Mouse (Mus musculus): ENCODE results near the gene Dnajc5. TPM values are rescaled to one million over a fixed set of nuclear protein-coding genes. Genes with fewer than 3 reads are reported as not detected.

Dnajc5 gene
- polyA plus RNA-seq, 1 experiment, result 218 TPM

DNA sequence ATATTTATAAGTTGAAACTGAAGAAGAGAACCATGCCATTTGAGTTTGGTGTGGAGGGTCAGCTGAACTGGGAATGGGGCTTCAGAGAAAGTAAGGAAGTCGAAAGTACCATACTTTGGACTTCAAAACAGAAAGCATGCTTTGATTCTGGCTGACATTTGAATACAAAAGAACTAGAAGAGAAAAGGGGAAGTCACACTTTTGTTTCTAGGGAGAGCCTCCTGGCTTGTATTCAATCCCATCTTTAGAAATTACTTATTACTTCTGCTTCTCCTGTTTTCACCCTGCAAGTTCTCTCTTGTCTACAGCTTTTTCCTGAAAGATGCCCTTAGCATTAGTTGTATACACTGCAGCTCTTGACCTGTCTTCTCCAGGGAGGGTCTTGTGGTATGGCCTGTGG, 27.9 kb downstream of the Dnajc5 start:
- no peaks in the 10 kb centered on the region for H3K27me3 ChIP-seq (ENCODE audit: control insufficient read depth, insufficient read depth, low read length)
- H3K4me1 ChIP-seq (ENCODE audit: control insufficient read depth, insufficient read depth, low read length), result no peaks in the 10 kb centered on the region; the same call in none of the 2 replicates
- DNase-seq, result no peak
- no peak overlapping the region for H3K4me3 ChIP-seq (replicated peaks; ENCODE audit: insufficient read depth, low read depth, low read length)
- WGBS, result 73% methylated on average over 1 of the region's 1 CpGs
- H3K27ac ChIP-seq (ENCODE audit: insufficient read depth, low read length), result no peak overlapping the region
- no peak for TF ChIP-seq CTCF (IDR thresholded peaks at IDR 0.05; ENCODE audit: borderline replicate concordance, insufficient read depth, low read depth, low read length)
- TF ChIP-seq POLR2A (IDR thresholded peaks at IDR 0.05; ENCODE audit: borderline replicate concordance, insufficient read depth, low read length), result no peak

DNA sequence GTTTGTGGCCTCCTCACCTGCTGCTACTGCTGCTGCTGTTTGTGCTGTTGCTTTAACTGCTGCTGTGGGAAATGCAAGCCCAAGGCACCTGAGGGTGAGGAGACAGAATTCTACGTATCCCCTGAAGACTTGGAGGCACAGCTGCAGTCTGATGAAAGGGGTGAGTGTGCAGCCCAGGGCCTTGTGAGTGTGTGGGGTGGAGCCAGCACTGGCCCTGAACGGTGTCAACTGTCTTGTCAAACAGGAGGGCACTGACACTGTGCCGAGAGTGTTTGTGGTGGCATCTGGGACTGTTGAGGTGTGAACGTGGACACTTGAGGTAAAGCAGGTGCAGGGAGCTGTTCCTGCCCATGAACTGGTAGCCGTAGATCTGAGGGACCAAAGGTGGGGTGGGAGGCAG, 28.4 kb downstream of the Dnajc5 start:
- H3K27ac ChIP-seq (ENCODE audit: insufficient read depth, low read length), result no peak overlapping the region
- TF ChIP-seq CTCF (IDR thresholded peaks at IDR 0.05; ENCODE audit: borderline replicate concordance, insufficient read depth, low read depth, low read length), result no peak
- TF ChIP-seq POLR2A (IDR thresholded peaks at IDR 0.05; ENCODE audit: borderline replicate concordance, insufficient read depth, low read length), result no peak
- H3K4me1 ChIP-seq (ENCODE audit: control insufficient read depth, insufficient read depth, low read length), result no peaks in the 10 kb centered on the region; the same call in none of the 2 replicates
- no peak overlapping the region for H3K4me3 ChIP-seq (replicated peaks; ENCODE audit: insufficient read depth, low read depth, low read length)
- no peaks in the 10 kb centered on the region for H3K27me3 ChIP-seq (ENCODE audit: control insufficient read depth, insufficient read depth, low read length)
- 81% methylated on average over 5 of the region's 5 CpGs for WGBS
- DNase-seq, result no peak

DNA sequence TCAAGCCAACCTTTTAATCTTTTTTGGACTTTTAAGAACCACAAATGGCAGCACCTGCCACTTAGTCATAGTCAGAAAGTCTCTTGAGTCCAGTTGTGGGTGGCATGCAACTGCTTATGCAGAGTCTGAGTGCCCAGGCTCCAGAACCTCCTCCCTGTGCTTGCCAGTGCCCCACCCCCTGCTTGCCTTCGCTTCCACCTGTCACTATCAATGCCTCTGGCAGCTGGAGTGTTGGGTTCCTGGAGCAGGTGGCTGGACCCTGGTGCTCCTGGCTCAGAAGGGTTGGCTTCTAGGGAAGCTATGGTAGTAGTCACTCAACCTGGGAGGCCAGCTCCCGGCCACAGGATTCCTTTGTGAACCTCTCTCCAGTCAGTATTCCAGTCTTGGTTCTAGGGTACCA, 29.9 kb downstream of the Dnajc5 start:
- Histone ChIP-seq H3K27ac (ENCODE audit: insufficient read depth, low read length) (no peak overlapping the region), H3K27me3 (ENCODE audit: control insufficient read depth, insufficient read depth, low read length) (no peaks in the 10 kb centered on the region), H3K4me3 (replicated peaks; ENCODE audit: insufficient read depth, low read depth, low read length) (no peak overlapping the region), H3K4me1 (ENCODE audit: control insufficient read depth, insufficient read depth, low read length) (peaks cover 2% of the 10 kb centered on the region)
- TF ChIP-seq CTCF (IDR thresholded peaks at IDR 0.05; ENCODE audit: borderline replicate concordance, insufficient read depth, low read depth, low read length), result no peak
- TF ChIP-seq POLR2A (IDR thresholded peaks at IDR 0.05; ENCODE audit: borderline replicate concordance, insufficient read depth, low read length), result no peak
- no peak for DNase-seq
- WGBS, result 55% methylated on average over 2 of the region's 2 CpGs

DNA sequence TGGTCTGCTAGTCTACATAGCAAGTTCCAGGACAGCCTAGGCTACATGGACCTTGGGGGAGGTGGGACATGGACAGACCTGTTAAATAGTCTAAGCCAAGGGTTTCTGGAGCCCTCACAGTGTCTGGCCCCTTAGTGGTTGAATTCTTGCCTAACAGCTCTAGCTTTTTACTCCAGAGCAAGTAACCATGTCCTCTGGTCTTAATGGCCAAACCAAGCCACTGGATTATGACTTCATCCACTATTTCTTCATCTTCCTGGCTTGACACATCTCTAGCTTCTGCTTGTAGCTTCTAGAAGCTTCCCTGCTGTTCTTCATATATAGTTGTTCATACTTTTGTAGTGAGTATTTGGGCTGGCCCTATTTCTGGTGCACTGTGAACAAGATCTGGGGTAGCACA, 33.5 kb downstream of the Dnajc5 start:
- Histone ChIP-seq H3K27ac (ENCODE audit: insufficient read depth, low read length) (no peak overlapping the region), H3K4me3 (replicated peaks; ENCODE audit: insufficient read depth, low read depth, low read length) (no peak overlapping the region), H3K4me1 (ENCODE audit: control insufficient read depth, insufficient read depth, low read length) (peaks cover 2% of the 10 kb centered on the region), H3K27me3 (ENCODE audit: control insufficient read depth, insufficient read depth, low read length) (no peaks in the 10 kb centered on the region)
- no peak for DNase-seq
- TF ChIP-seq CTCF (IDR thresholded peaks at IDR 0.05; ENCODE audit: borderline replicate concordance, insufficient read depth, low read depth, low read length), result no peak
- no peak for TF ChIP-seq POLR2A (IDR thresholded peaks at IDR 0.05; ENCODE audit: borderline replicate concordance, insufficient read depth, low read length)

DNA sequence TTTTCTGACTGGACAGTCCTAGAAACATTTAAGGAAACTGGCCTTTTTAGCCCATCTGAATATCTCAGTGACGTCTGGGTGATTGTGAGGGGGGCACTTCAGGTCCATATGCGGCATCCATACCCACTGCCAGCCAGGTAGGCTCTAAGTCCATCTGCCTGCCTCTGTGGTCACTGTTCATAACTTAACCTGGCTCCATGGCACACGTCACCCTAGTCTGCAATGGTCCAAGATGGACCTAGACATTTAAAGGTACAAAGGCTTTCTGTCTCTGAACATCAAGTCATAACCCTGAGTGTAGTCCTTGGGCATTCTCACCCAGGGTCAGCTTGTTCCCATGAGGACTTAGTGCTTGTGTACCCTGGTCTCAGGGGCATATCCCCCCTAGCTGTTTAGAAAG, 47.1 kb downstream of the Dnajc5 start:
- Histone ChIP-seq H3K4me3 (replicated peaks; ENCODE audit: insufficient read depth, low read depth, low read length) (no peak overlapping the region), H3K27me3 (ENCODE audit: control insufficient read depth, insufficient read depth, low read length) (no peaks in the 10 kb centered on the region), H3K27ac (ENCODE audit: insufficient read depth, low read length) (no peak overlapping the region), H3K4me1 (ENCODE audit: control insufficient read depth, insufficient read depth, low read length) (peaks cover 23% of the 10 kb centered on the region)
- no peak for DNase-seq
- WGBS, result 90% methylated on average over 3 of the region's 3 CpGs
- TF ChIP-seq POLR2A (IDR thresholded peaks at IDR 0.05; ENCODE audit: borderline replicate concordance, insufficient read depth, low read length), result no peak

DNA sequence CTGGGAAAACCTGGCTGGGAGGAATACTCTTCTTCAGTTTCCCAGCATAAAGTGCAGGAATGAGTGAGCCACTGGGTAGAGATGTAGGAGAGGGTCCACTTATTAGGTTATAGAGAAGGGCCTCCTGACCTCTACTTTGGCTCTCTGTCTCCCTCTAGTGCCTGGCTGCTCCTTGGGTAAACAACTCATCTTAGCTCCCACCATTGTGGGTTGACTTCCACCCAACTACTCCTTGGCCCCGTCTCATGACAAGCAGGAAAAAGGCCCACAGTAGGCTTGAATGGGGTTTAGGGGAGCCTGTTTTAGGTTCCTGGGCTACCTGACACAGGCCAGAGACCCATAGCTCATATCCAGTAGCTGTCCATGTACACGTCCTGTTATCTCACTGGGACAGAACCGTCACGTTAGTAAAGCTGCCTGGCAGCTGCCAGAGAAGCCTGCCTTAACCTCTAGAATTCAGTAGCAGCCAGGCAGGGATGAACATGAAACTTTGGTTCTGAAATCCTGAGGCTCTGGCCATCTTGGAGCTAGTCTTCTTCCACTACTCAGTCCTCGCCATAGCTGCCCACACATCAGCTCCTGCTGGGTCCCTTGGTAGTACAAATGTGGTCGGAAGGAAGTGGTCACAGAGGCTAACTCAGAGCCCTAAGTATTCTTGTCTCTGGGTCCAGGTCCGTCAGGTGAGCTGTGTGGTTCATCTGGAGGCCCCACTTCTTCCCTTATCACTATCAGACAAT, 48.2 kb downstream of the Dnajc5 start:
- TF ChIP-seq POLR2A (IDR thresholded peaks at IDR 0.05; ENCODE audit: borderline replicate concordance, insufficient read depth, low read length) (no peak), CTCF (IDR thresholded peaks at IDR 0.05; ENCODE audit: borderline replicate concordance, insufficient read depth, low read depth, low read length) (peak; percentile 57; the same call in 1 of the 2 replicates)
- 81% methylated on average over 7 of the region's 7 CpGs for WGBS
- no peaks in the 10 kb centered on the region for H3K27me3 ChIP-seq (ENCODE audit: control insufficient read depth, insufficient read depth, low read length)
- H3K27ac ChIP-seq (ENCODE audit: insufficient read depth, low read length), result no peak overlapping the region
- H3K4me1 ChIP-seq (ENCODE audit: control insufficient read depth, insufficient read depth, low read length), result peaks cover 34% of the 10 kb centered on the region
- DNase-seq, result peak in 1 of 2 experiments; percentile 42
- no peak overlapping the region for H3K4me3 ChIP-seq (replicated peaks; ENCODE audit: insufficient read depth, low read depth, low read length)

DNA sequence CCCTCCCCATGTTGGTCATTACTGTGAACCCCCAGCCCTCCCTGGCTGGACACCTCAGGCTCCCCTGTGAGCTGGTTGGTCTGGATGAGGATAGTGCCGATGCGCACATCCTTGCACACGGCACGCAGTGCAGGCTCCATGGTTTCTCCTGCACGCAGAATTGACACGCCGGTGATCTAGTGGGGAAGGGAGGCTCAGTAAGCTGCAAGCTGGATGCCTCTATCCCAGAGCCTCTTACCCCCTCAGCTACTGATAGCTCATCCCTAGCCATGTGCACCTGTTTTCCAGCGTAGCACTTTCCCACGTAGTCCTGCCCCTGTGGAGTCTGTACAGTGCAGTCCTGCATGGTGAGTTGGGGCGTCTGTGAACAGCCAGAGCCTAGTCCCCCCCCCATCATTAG, 49.6 kb downstream of the Dnajc5 start:
- Histone ChIP-seq H3K4me3 (replicated peaks; ENCODE audit: insufficient read depth, low read depth, low read length) (no peak overlapping the region), H3K4me1 (ENCODE audit: control insufficient read depth, insufficient read depth, low read length) (peaks cover 42% of the 10 kb centered on the region), H3K27me3 (ENCODE audit: control insufficient read depth, insufficient read depth, low read length) (no peaks in the 10 kb centered on the region), H3K27ac (ENCODE audit: insufficient read depth, low read length) (no peak overlapping the region)
- WGBS, result 95% methylated on average over 10 of the region's 10 CpGs
- peak in 1 of 2 experiments; percentile 20 for DNase-seq
- no peak for TF ChIP-seq CTCF (IDR thresholded peaks at IDR 0.05; ENCODE audit: borderline replicate concordance, insufficient read depth, low read depth, low read length)
- no peak for TF ChIP-seq POLR2A (IDR thresholded peaks at IDR 0.05; ENCODE audit: borderline replicate concordance, insufficient read depth, low read length)

DNA sequence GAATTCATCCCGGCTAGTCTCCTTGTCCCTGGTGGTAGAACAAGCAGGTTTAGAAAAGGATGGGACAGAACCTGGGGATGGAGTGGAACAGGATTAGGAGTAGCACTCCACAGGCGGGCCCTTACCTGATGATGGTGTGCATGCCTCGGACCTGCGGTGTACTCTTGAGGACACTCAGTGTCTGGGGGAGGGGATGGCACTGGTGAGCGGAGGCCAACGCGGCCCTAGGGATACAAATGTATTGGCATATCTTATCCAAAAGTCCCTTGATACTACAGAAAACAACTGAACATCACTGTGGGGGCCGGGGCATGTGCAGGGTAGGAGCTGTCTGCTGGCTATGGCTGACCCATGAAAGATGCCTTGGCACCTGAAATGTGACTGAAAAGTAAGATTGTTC, 50.1 kb downstream of the Dnajc5 start:
- Histone ChIP-seq H3K4me3 (replicated peaks; ENCODE audit: insufficient read depth, low read depth, low read length) (no peak overlapping the region), H3K4me1 (ENCODE audit: control insufficient read depth, insufficient read depth, low read length) (peaks cover 42% of the 10 kb centered on the region), H3K27me3 (ENCODE audit: control insufficient read depth, insufficient read depth, low read length) (no peaks in the 10 kb centered on the region), H3K27ac (ENCODE audit: insufficient read depth, low read length) (no peak overlapping the region)
- TF ChIP-seq POLR2A (IDR thresholded peaks at IDR 0.05; ENCODE audit: borderline replicate concordance, insufficient read depth, low read length) (no peak), CTCF (IDR thresholded peaks at IDR 0.05; ENCODE audit: borderline replicate concordance, insufficient read depth, low read depth, low read length) (no peak)
- 89% methylated on average over 8 of the region's 8 CpGs for WGBS
- DNase-seq, result peak in 1 of 2 experiments; percentile 31

Data from cerebellum, adult 2 months (tissue).